Mouse (Mus musculus) mesoderm, embryonic 11.5 days (tissue): ENCODE data around the gene Trim66.

Source experiments
- DNase-seq: peaks from one replicate; pipeline ENCODE4 v3.0.0-alpha.2; 2012; ENCODE audit warnings: low read depth, low spot score

The Trim66 gene

GRCm38 (mm10) chr7:109454856-109455255 is 53.1 kb downstream of the Trim66 start:
- DNase-seq = no peak

GRCm38 (mm10) chr7:109448060-109448459 is 59.9 kb downstream of the Trim66 start:
- DNase-seq = no peak

- DNase-seq = peak; percentile 55
Measured at GRCm38 (mm10) chr7:109445012-109445411, 62.9 kb downstream of the Trim66 start.

GRCm38 (mm10) chr7:109442739-109443138 is 65.2 kb downstream of the Trim66 start:
- no peak for DNase-seq

GRCm38 (mm10) chr7:109440697-109441269 is 67.2 kb downstream of the Trim66 start:
- no peak for DNase-seq

GRCm38 (mm10) chr7:109438781-109439591 is 68.9 kb downstream of the Trim66 start, which contains the start of gene Stk33:
Stk33 (minus strand) TSS chr7:109439081.
- peak; percentile 85 for DNase-seq

GRCm38 (mm10) chr7:109424422-109425159 is 83.3 kb downstream of the Trim66 start:
- DNase-seq = no peak

GRCm38 (mm10) chr7:109422803-109423202 is 85.1 kb downstream of the Trim66 start:
- no peak for DNase-seq

- DNase-seq = no peak
Measured at GRCm38 (mm10) chr7:109405491-109405890, 102.4 kb downstream of the Trim66 start.

GRCm38 (mm10) chr7:109399299-109399698 is 108.6 kb downstream of the Trim66 start:
- no peak for DNase-seq
